Mouse (Mus musculus) kidney, adult 18-20 months (tissue): Measurements from ENCODE around the gene Rab1b.

Experiments
- DNase-seq: peaks from one replicate; pipeline ENCODE4 v3.0.0; 2021

The Rab1b gene

DNA sequence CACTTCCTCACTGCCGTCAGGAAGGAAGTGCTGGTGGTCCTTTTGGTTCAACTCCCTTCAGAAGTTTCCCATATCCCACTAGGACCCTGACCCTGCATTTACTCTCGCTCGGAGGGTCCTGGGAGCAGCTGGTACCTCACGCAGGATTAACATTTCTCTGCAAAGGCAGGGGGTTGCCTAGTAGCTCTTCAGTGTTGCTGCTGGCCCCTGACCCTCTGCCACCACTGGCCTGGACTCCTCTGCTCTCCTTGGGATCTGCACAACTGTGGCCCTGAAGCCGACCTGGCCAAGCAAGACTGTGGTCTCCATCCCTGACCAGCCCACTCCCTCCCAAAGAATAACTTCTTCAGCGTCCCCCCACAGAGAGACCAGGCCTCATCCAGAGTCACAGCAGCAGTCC is 57.5 kb downstream of the Rab1b start:
- no peak for DNase-seq
